ENCODE assay signal across 8 mouse cellular contexts in the genomic region with DNA sequence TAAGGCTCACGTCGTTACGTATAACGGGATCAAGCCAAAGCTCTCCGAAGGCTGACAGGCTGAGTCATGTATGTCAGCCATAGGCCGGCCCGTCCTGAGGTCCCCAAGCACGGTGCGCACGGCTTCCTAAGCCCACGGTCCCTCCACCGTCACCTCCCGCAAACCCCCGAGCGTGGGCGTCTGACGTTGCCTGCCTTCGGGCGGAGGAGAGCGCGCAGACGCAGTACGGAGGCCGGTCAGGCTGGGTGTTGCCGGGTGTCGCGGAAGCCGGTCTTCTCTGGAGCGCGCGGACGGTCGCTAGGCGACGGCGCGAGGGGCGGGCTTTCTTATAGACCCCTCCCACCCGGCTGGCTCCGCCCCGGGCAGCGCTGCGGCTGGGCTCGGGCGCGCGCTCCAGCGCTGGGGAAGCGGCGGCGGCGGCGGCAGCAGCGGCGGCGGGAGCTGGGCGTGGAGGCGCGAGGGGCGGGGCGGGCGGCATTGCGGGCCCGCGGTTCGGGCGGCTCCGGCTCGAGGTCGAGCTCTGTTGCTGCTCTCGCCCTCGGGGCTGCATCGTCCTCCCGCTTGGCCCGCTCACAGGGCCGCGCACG. TPM values are rescaled to one million over a fixed set of nuclear protein-coding genes. Genes with fewer than 3 reads are reported as not detected.
DNase-seq lines count a peak whose midpoint lies in the region; ATAC-seq lines count a peak whose summit lies in the region.

A gene (plus strand): TSS at position 463 of the 587 bp plus-strand sequence.

- ATAC-seq in inflammation-experienced regulatory T-cells, adult 6 months, result peak; percentile 73
- peak; percentile 78 for ATAC-seq in megakaryocyte-erythroid progenitor cell, adult 5-6 weeks (replicated peaks; ENCODE audit: low FRiP score, low TSS enrichment, poor library complexity, severe bottlenecking)

- intact Hi-C loops in gastrocnemius, postnatal 14 days (cut with DNase I; ENCODE audit: low total_unique reads), result loop anchor here (10.0 kb wide), 1 partner anchor 333 kb away; no protein-coding TSS in a partner anchor
- intact Hi-C loops in left cerebral cortex, postnatal 10 days (cut with DNase I), result loop anchor here (5.0 kb wide), 3 partner anchors 76 to 201 kb away; a partner anchor contains a TSS

- peak; percentile 98 for DNase-seq in adrenal gland, adult (ENCODE audit: inconsistent age in 2 of 2, low spot score in 1 of 2)
- DNase-seq in embryo, embryonic 10.5 days (ENCODE audit: low spot score), result peak; percentile 94
- DNase-seq in gastrocnemius, postnatal 14 days, result peak; percentile 98
- peak; percentile 97 to 99 for DNase-seq in left cerebral cortex, postnatal 10 days (ENCODE audit: extremely low spot score in 1 of 2, low spot score in 2 of 2)
- peak; percentile 97 for DNase-seq in right cerebral cortex, postnatal 36 days (ENCODE audit: low spot score in 2 of 2)
- peak; percentile 94 for DNase-seq in yolk sac, embryonic 10.5 days (ENCODE audit: low spot score)

RNA-seq across cellular contexts. Expression of the gene that starts here (rescaled TPM):
- total RNA-seq in gastrocnemius, postnatal 14 days (2021), result 10 to 100 TPM in 1 of 2 experiments, 1 to 10 TPM in 1; 7.6 to 10.2 TPM
- 1 to 10 TPM in 2 of 3 experiments, under 1 TPM in 1; 0.90 to 2.0 (median 1.3) TPM for polyA plus RNA-seq in inflammation-experienced regulatory T-cells, adult 6 months (2017; shearing (Covaris generic))
- 100 to 1,000 TPM in 1 of 2 experiments, 10 to 100 TPM in 1; 97.7 to 100 TPM for total RNA-seq in left cerebral cortex, postnatal 10 days (2021)
- total RNA-seq in megakaryocyte-erythroid progenitor cell, adult 5-6 weeks (2014; fragmentation: Nextera tagmentation), result 3.4 and 4.6 TPM in 2 replicates
- total RNA-seq in megakaryocyte-erythroid progenitor cell, adult 5-6 weeks (2017), result 3.1 and 3.7 TPM in 2 replicates

Comparison
In these comparisons a context has a peak if more than half of its experiments do, and no peak if none do; other contexts are left out.
1. Peak in every context shown above with its lines: DNase-seq and ATAC-seq.
2. RNA of the gene that starts here (total RNA-seq): 97.7 to 100 TPM in left cerebral cortex, postnatal 10 days; 7.6 to 10.2 TPM in gastrocnemius, postnatal 14 days and 3.1 to 4.6 TPM in megakaryocyte-erythroid progenitor cell, adult 5-6 weeks; every median in the first group is over 4 times any median in the second.